Comparison of ENCODE assay signal across 36 mouse cellular contexts in genomic region chr4:49877084-49877483, GRCm38 (mm10). TPM values are rescaled to one million over a fixed set of nuclear protein-coding genes. Genes with fewer than 3 reads are reported as not detected.
DNase-seq lines count a peak whose midpoint lies in the region; ATAC-seq and TF ChIP-seq lines count a peak whose summit lies in the region.
"Had no signal": no experiment of that assay in that cellular context is flagged by ENCODE, and none has a peak within 500 bp of the region (broad histone marks: within the 10 kb centered on the region; RNA-seq: fewer than 3 reads in every experiment).

No protein-coding gene starts in this region.

- TF ChIP-seq CTCF in hindbrain, postnatal 0 days (IDR thresholded peaks at IDR 0.05; ENCODE audit: low read depth): no peak
- no peak for TF ChIP-seq CTCF in brain, embryonic 14.5 days (IDR thresholded peaks at IDR 0.05; ENCODE audit: borderline replicate concordance, extremely low read depth, insufficient read depth, insufficient read length)

- TF ChIP-seq POLR2A in brain, embryonic 14.5 days (IDR thresholded peaks at IDR 0.05; ENCODE audit: borderline replicate concordance, extremely low read depth, insufficient read depth, insufficient read length, poor library complexity, severe bottlenecking): no peak

- peak; percentile 6 for DNase-seq in forebrain, embryonic 14.5 days (ENCODE audit: low spot score)
- peak; percentile 40 for DNase-seq in hindbrain, postnatal 0 days (ENCODE audit: low spot score)
- peak; percentile 25 for DNase-seq in brain, embryonic 14.5 days (ENCODE audit: low read depth)
- DNase-seq in embryo, embryonic 11 days: peak; percentile 1
- DNase-seq: adrenal gland, postnatal 25 days; B cell, adult 2 months; cerebellum, adult 9-10 months; gastrocnemius, postnatal 25 days; heart, adult 11 months; kidney, adult 9 months; kidney, postnatal 14 days; lung, postnatal 36 days; midbrain, embryonic 14.5 days; right cerebral cortex, adult 18-20 months; right cerebral cortex, postnatal 4 days; thymus, adult 18-20 months; thymus, postnatal 25 days had no signal

- WGBS in forebrain, embryonic 14.5 days: 83% methylated on average over 3 of the region's 3 CpGs
- 96% methylated on average over 3 of the region's 3 CpGs for WGBS in forebrain, embryonic 12.5 days
- WGBS in hindbrain, postnatal 0 days: 55% methylated on average over 3 of the region's 3 CpGs
- 70% methylated on average over 3 of the region's 3 CpGs for WGBS in hindbrain, embryonic 13.5 days

- H3K4me2 ChIP-seq in forebrain, embryonic 14.5 days (ENCODE audit: low read length): no peak overlapping the region
- H3K4me2 ChIP-seq in forebrain, embryonic 12.5 days: no peak overlapping the region
- H3K4me2 ChIP-seq in hindbrain, postnatal 0 days (ENCODE audit: low read depth, low read length): no peak overlapping the region
- no peak overlapping the region for H3K4me2 ChIP-seq in hindbrain, embryonic 13.5 days
- H3K4me2 ChIP-seq: embryonic facial prominence, embryonic 13.5 days; heart, embryonic 15.5 days; limb, embryonic 12.5 days; liver, embryonic 15.5 days; neural tube, embryonic 12.5 days had no signal

- H3K36me3 ChIP-seq in forebrain, embryonic 14.5 days (ENCODE audit: control insufficient read depth, insufficient read depth, low read length): no peaks in the 10 kb centered on the region
- H3K36me3 ChIP-seq in forebrain, embryonic 12.5 days (replicated peaks): no peaks in the 10 kb centered on the region
- H3K36me3 ChIP-seq in hindbrain, postnatal 0 days (ENCODE audit: insufficient read depth, low read length): no peaks in the 10 kb centered on the region
- no peaks in the 10 kb centered on the region for H3K36me3 ChIP-seq in hindbrain, embryonic 13.5 days
- H3K36me3 ChIP-seq: embryonic facial prominence, embryonic 13.5 days; heart, embryonic 10.5 days; heart, embryonic 15.5 days; limb, embryonic 12.5 days; liver, embryonic 15.5 days; neural tube, embryonic 12.5 days had no signal

- no peak for ATAC-seq in forebrain, embryonic 14.5 days
- no peak for ATAC-seq in forebrain, embryonic 12.5 days (ENCODE audit: low FRiP score)
- ATAC-seq in hindbrain, postnatal 0 days: peak; percentile 67; the same call in 1 of the 2 replicates
- ATAC-seq in hindbrain, embryonic 13.5 days (ENCODE audit: low FRiP score): no peak
- no peak for ATAC-seq in megakaryocyte progenitor cell, adult 5-6 weeks (replicated peaks; ENCODE audit: poor library complexity)
- ATAC-seq: intestine, postnatal 0 days had no signal

- H3K27ac ChIP-seq in forebrain, embryonic 14.5 days (ENCODE audit: low read depth, low read length): no peak overlapping the region
- H3K27ac ChIP-seq in forebrain, embryonic 12.5 days: no peak overlapping the region
- no peak overlapping the region for H3K27ac ChIP-seq in hindbrain, postnatal 0 days
- H3K27ac ChIP-seq in hindbrain, embryonic 13.5 days: no peak overlapping the region
- H3K27ac ChIP-seq: embryonic facial prominence, embryonic 13.5 days; heart, embryonic 10.5 days; heart, embryonic 15.5 days; left cerebral cortex, adult 2 months; limb, embryonic 12.5 days; liver, embryonic 15.5 days; neural tube, embryonic 12.5 days; stomach, postnatal 0 days had no signal

- H3K4me1 ChIP-seq in forebrain, embryonic 14.5 days (ENCODE audit: control insufficient read depth, insufficient read depth, low read length): no peaks in the 10 kb centered on the region
- H3K4me1 ChIP-seq in forebrain, embryonic 12.5 days: no peaks in the 10 kb centered on the region
- H3K4me1 ChIP-seq in hindbrain, postnatal 0 days (ENCODE audit: insufficient read depth, low read length): no peaks in the 10 kb centered on the region
- no peaks in the 10 kb centered on the region for H3K4me1 ChIP-seq in hindbrain, embryonic 13.5 days (replicated peaks)
- H3K4me1 ChIP-seq: embryonic facial prominence, embryonic 13.5 days; heart, embryonic 10.5 days; heart, embryonic 15.5 days; limb, embryonic 12.5 days; liver, embryonic 15.5 days; megakaryocyte, embryonic 14.5 days; neural tube, embryonic 12.5 days had no signal

- no peaks in the 10 kb centered on the region for H3K9me3 ChIP-seq in forebrain, embryonic 14.5 days (replicated peaks; ENCODE audit: control insufficient read depth, low read length)
- H3K9me3 ChIP-seq in forebrain, embryonic 12.5 days: no peaks in the 10 kb centered on the region
- H3K9me3 ChIP-seq in hindbrain, postnatal 0 days (ENCODE audit: low read length): no peaks in the 10 kb centered on the region
- H3K9me3 ChIP-seq in hindbrain, embryonic 13.5 days: no peaks in the 10 kb centered on the region
- H3K9me3 ChIP-seq: embryonic facial prominence, embryonic 13.5 days; heart, embryonic 10.5 days; heart, embryonic 15.5 days; limb, embryonic 12.5 days; liver, embryonic 15.5 days; neural tube, embryonic 12.5 days had no signal

- no peak overlapping the region for H3K9ac ChIP-seq in forebrain, embryonic 14.5 days (ENCODE audit: low read length)
- H3K9ac ChIP-seq in forebrain, embryonic 12.5 days: no peak overlapping the region
- H3K9ac ChIP-seq in hindbrain, postnatal 0 days (replicated peaks; ENCODE audit: low read length): no peak overlapping the region
- no peak overlapping the region for H3K9ac ChIP-seq in hindbrain, embryonic 13.5 days
- H3K9ac ChIP-seq: embryonic facial prominence, embryonic 13.5 days; heart, embryonic 15.5 days; limb, embryonic 12.5 days; liver, embryonic 15.5 days; neural tube, embryonic 12.5 days had no signal

- no peak overlapping the region for H3K4me3 ChIP-seq in forebrain, embryonic 14.5 days (ENCODE audit: low read depth, low read length)
- H3K4me3 ChIP-seq in forebrain, embryonic 12.5 days (replicated peaks): no peak overlapping the region
- H3K4me3 ChIP-seq in hindbrain, postnatal 0 days (ENCODE audit: low read length): no peak overlapping the region
- H3K4me3 ChIP-seq in hindbrain, embryonic 13.5 days: no peak overlapping the region
- H3K4me3 ChIP-seq: embryonic facial prominence, embryonic 13.5 days; erythroblast, embryonic 14.5 days; heart, embryonic 10.5 days; heart, embryonic 15.5 days; left cerebral cortex, adult 2 months; limb, embryonic 12.5 days; liver, embryonic 15.5 days; megakaryocyte, embryonic 14.5 days; myocyte; neural tube, embryonic 12.5 days had no signal

- no peaks in the 10 kb centered on the region for H3K27me3 ChIP-seq in forebrain, embryonic 14.5 days (replicated peaks; ENCODE audit: control insufficient read depth, insufficient read depth, low read length)
- no peaks in the 10 kb centered on the region for H3K27me3 ChIP-seq in forebrain, embryonic 12.5 days
- H3K27me3 ChIP-seq in hindbrain, postnatal 0 days (ENCODE audit: insufficient read depth, low read length): no peaks in the 10 kb centered on the region
- no peaks in the 10 kb centered on the region for H3K27me3 ChIP-seq in hindbrain, embryonic 13.5 days
- H3K27me3 ChIP-seq: embryonic facial prominence, embryonic 13.5 days; heart, embryonic 15.5 days; limb, embryonic 12.5 days; liver, embryonic 15.5 days; megakaryocyte, embryonic 14.5 days; neural tube, embryonic 12.5 days had no signal

RNA-seq across cellular contexts. Expression of gene Grin3a, which starts 31.5 kb away (rescaled TPM):
- 5.8 and 8.7 TPM in 2 replicates for polyA plus RNA-seq in forebrain, embryonic 14.5 days (2014; fragmentation: Nextera tagmentation; extraction: Ambion mirVana)
- 1.7 and 2.0 TPM in 2 replicates for polyA plus RNA-seq in forebrain, embryonic 12.5 days (2016; fragmentation: Nextera tagmentation; extraction: Ambion mirVana)
- 83.7 and 98.7 TPM in 2 replicates for total RNA-seq in hindbrain, postnatal 0 days (2014; rRNA removed)
- 22.0 and 26.2 TPM in 2 replicates for polyA plus RNA-seq in hindbrain, postnatal 0 days (2015; fragmentation: Nextera tagmentation; extraction: Ambion mirVana)
- polyA plus RNA-seq in hindbrain, embryonic 13.5 days (2015; fragmentation: Nextera tagmentation; extraction: Ambion mirVana): 10.7 and 11.5 TPM in 2 replicates
- polyA plus RNA-seq in brain, embryonic 14.5 days (2012; rRNA removed): 7.7 and 18.1 TPM in 2 replicates
- 0.07 TPM in 1 of 2 replicates, not detected in the other for total RNA-seq in megakaryocyte progenitor cell, adult 5-6 weeks (2015)
- total RNA-seq in megakaryocyte progenitor cell, adult 5-6 weeks (2017): not detected in 2 replicates
- total RNA-seq: common myeloid progenitor, adult 5-6 weeks; gastrocnemius, adult 18-20 months; liver, adult 2 months had no signal
- polyA plus RNA-seq: erythroblast, embryonic 14.5 days; liver, adult 2 months; spleen, adult 2 months had no signal
